Mouse (Mus musculus): ENCODE results near the gene Entpd7. TPM values are rescaled to one million over a fixed set of nuclear protein-coding genes. Genes with fewer than 3 reads are reported as not detected.

Gene Entpd7
- 10 to 100 TPM; 18.3 to 21.5 TPM for total RNA-seq (2021)

DNA sequence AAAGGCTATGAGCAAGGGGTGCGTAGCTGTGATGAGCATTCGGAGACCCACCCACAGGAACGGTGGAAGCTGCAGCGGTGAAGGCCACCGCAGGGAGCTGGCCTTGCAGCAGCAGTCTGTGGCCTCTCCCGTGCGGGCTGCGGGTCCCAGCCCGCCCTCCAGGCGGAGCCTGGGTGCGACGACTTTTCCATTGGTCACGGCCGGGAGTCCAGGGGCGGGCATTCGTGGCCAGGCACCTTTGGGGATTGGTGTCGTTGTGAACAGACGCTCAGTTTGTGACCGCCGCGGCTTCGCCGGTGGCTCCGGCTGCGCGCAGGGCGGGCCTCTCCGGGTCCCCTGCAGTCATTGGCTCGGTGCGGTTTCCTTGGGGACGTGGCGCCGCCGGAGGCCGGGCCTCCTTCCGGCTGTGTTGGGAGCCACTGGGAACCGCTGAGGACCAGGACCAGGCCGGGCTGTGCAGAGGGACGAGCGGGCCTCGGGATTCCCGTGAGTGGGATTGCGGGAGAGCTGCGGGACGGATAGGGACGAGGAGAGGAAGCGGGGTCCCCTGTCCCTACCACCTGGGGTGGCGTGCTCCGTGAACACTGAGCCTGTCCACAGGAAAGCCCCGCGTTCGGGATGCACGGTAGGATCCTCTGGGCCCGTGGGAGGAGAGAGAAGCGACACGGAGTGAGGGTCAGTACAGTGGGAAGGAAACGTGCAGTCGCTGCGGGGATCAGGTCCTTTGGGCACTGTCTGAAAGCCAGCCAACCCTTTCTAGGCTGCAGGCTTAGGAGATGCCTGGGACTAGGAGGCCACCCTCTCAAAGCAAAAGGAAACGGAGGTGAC is at the start of gene Entpd7:
Gene Entpd7, plus strand, starts transcription at position 254 of the 828 bp plus-strand sequence.
- DNase-seq (ENCODE audit: extremely low spot score in 1 of 2, low spot score in 1 of 2): peak; percentile 82 to 95

DNA sequence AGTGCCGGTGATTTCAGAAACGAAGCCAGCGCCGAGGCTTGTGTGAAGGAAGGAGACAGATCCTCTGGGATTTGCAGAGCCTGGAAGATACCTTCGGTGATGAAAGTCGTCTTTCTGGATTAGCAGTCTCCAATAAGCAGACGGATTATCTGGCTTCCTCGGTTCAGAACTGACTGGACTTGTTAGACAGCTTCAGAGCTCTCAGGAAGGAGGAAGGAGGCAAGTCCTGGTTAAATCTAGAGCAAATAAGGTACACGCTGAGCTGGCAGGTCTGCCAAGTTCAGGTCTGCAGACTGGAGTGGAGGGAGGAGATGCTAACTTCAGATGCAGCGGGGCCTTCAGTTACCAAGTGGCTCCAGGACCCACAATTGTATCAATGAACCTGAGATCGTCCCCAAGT is 47.6 kb upstream of the Entpd7 start:
- DNase-seq (ENCODE audit: extremely low spot score in 1 of 2, low spot score in 1 of 2): no peak

DNA sequence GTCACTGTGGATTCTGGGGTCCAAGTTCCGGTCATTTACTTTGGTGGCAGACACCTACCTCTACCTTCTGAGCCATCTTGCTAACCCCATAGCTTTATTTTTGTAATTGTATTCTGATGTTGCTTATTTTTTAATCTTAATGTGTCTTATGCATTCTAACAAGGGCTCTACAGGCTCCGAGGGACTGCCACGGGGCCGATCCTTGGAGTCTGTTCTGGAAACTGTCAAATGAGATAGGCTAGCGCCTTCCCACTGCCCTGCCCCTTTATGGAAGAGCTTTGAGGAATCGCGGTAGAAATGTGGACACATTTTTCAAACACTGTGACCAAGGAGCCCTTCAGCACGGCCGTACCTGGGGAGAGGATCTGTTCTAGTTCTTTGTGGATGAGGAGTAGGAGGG is 46.6 kb upstream of the Entpd7 start:
- no peak for DNase-seq (ENCODE audit: extremely low spot score in 1 of 2, low spot score in 1 of 2)

DNA sequence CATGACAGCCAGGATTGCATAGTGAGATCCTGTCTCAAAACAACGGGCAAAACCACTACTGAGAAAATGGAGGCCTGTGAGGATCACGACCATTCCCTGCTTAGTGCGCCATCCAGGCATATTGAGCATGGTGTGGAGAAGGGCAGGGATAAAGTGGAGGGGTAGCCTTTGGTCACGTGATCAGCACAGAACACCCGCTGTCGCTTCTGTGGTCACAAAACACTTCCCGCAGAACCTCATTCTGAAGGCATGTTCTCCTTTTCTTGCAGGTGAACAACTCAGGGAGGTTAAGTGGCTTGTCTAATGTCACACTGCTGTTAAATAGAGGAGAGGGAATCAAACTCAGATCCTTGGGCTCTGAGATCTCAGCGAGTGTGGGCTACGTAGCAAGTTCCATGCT is 44.0 kb upstream of the Entpd7 start:
- DNase-seq (ENCODE audit: extremely low spot score in 1 of 2, low spot score in 1 of 2): no peak

DNA sequence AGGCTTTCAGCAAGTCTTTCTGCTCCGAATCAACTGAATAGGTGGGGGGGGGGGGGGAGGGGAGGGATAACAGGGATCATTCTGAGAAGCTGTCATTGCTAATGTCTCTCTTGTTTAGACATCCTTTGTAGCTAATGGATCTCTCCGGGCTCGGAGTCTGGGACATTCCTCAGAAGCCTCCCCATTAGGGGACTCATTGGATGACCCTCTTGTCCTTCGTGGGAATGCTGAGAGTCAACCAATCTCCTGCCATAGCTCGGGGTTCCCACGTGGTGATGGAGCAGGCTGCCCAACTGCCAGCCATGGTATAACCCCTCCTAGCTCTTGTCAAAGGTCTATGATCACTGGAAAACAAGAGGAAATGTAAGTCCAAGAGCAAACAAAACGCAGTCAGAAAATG is 42.6 kb upstream of the Entpd7 start:
- no peak for DNase-seq (ENCODE audit: extremely low spot score in 1 of 2, low spot score in 1 of 2)

DNA sequence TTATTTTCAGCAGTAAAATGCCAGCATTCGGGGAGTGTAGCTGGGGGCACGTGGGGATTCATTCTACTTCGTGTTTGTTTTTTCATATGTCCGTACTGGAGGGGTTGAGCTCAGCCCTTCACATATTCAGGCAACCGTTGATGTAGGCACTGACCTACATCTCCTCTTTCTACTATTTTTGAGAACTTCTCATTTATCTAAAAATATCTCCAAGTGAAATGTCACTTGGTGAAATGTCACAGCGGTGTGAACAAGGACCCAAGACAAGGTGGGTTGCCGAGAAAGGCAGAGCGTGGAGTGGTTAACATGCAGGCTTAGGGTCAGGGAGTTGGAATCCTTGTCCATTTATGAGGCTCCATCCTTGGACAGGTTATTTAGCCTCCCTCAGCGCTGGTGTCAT is 42.2 kb upstream of the Entpd7 start:
- no peak for DNase-seq (ENCODE audit: extremely low spot score in 1 of 2, low spot score in 1 of 2)

DNA sequence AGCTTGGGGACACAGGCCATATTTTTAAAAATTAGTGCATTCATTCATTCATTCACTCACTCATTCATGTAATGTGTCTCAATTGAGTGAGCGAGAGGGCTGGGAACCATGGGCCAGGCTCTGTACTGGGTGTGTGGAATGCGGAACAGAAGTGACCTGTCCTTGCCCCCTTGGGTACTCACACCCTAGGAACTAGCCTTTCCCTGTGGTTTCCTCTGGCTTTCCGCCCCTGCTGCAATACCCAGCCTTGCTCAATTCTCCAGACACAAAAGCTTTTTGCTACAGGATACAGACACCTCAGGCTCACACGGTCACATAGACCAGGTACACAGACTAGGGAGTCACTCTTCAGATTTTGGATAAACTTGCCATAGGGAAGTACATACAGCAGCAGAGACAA is 41.1 kb upstream of the Entpd7 start:
- no peak for DNase-seq (ENCODE audit: extremely low spot score in 1 of 2, low spot score in 1 of 2)

DNA sequence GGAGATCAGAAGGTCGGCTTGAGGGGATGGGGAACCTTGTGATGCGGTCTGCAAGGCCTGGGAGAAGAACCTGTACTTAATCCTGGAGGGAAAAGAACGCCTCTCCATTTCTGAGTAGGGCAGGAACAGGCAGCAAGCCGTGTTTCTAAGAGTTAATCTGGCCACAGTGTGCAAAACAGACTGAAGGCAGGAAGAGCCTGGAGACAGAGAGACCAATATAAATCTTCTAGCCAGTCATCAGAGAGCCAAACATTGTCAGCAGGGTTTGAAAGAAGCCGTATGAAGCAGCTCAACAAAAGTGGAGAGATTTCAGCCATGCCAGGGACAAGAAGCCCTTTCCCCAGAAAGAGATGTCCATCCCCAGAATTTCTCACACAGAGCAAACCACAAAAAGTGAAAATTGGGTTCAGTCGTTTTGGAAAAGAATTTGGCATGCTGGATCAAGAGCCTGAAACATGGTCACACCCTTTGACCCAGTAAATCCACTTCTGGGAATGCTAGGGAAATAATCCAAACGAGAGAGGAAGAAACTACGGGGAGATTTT is 38.2 kb upstream of the Entpd7 start:
- DNase-seq (ENCODE audit: extremely low spot score in 1 of 2, low spot score in 1 of 2): no peak

DNA sequence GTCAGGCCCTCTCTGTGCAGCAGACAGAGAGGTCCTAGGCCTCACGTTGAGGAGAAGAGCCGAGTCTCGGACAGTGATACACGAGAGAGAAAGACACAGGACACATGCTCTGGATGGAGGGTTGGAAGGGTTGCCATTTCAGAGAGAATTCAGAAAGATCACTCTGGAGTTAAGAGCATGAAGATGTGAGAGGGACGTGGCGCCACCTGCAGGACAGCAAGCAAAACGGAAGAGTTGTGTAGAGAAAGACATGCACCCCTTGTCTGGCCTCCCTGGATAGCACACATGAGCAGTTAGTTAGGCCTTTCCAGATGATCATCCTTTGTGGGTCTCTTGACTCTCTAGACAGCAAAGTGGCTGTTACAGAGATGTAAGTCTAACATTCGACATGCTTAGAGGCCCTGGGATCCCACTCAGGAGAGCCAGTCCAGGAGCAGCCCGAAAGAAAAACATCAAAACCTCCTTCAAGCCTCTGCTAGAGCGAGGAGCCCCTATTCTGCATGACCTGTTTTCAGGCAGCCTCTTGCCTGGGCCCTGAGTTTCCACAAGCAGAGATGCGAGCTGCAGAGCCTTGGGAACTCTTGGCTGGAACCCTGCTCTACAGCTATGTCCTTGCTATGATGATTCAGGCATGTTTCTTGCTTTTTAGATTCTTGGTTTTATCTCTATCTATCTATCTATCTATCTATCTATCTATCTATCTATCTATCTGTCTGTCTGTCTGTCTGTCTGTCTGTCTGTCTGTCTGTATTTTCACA is 33.6 kb upstream of the Entpd7 start:
- DNase-seq (ENCODE audit: extremely low spot score in 1 of 2, low spot score in 1 of 2): peak; percentile 50 to 80

DNA sequence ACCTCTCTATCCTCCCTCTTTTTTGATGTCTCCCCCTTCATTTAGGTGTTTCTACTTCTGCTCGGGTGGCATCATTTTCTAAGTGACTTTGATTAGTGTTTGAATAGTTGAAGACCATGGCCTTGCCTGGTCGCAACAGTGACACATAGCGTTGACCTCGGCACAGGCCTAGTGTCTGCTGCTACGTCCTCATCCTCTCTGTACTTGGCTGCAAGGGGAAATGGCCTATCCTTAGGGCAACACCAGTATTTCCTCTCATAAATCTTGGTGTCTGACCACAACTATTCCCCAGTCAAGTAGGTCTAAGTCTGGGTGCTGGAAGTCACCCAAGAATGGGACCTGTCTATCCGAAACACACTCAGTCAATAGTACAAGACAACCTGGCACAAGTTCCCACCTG is 29.8 kb upstream of the Entpd7 start:
- no peak for DNase-seq (ENCODE audit: extremely low spot score in 1 of 2, low spot score in 1 of 2)

DNA sequence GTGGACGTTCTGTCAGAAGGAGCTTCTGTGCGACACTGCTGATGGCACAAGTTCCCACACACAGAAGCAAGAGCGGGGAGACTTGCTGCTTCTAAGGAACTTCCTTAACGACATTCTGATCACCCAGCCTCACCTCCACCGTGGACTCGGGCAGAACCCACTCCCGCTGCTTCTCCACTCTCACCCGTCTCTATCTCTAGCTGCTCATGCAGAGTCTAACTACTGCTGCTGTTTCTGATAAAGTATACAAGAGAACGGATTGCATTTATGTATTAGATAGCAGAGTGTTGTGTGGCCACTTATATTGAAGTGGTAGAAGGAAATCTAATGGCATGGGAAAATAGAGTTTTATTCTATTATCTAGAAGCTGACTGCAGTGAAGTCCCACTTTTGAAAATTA is 28.7 kb upstream of the Entpd7 start:
- DNase-seq (ENCODE audit: extremely low spot score in 1 of 2, low spot score in 1 of 2): no peak

DNA sequence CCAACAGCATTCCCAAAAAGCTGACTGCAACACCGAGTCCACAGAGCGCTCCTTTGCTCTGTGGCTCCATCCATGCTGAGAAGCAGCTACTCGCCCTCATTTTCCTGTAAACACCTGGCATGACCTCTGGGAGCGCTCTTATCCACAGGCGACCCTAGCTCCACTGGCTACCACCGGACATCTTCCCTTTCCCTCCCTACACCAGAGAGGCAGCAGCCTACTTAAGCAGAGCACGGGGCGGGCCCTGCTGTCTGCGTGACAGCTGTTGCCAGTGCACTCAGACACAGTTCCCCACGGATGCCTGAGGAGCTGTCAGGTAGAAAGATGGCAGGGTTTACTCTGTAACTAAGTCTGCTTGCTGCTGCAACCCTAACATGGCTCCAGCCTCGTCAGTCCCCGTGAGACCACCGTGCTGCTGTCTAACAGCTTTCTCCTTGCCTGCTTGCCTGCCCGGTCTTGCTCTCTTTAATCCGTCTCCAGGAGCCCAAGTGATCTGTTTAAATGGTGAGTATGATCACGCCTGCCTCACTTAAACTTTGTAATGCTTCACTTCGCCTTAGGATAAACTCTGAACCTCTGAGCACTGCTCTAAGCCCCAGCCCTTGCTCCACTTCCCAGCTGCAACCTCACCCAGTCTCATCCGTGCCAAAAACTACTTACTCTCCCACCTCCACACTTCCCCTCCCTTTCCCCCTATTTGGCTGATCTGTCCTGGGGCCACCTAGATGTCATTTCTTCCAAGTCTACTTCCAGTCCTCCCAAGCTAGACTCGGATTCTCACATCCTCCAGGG is 27.1 kb upstream of the Entpd7 start:
- no peak for DNase-seq (ENCODE audit: extremely low spot score in 1 of 2, low spot score in 1 of 2)

DNA sequence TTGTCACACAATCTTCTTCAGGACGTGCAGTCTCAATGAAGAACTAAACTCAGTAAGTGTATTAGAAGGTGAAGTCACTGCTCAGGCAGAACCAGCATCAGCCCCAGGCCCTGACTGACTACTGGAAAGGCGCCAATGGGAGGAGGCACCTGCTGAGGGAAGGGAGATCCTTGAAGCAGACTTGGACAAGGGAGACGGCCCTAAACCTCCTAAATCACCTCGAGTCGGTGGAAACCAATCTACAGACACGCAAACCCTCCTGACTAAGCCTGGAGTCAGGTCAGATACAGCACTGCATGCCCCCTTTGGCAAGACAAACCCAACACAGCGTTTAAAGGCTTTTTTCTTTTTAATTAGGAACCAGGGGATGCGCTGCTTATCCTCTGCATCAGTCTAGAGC is 26.0 kb upstream of the Entpd7 start:
- DNase-seq (ENCODE audit: extremely low spot score in 1 of 2, low spot score in 1 of 2): no peak

DNA sequence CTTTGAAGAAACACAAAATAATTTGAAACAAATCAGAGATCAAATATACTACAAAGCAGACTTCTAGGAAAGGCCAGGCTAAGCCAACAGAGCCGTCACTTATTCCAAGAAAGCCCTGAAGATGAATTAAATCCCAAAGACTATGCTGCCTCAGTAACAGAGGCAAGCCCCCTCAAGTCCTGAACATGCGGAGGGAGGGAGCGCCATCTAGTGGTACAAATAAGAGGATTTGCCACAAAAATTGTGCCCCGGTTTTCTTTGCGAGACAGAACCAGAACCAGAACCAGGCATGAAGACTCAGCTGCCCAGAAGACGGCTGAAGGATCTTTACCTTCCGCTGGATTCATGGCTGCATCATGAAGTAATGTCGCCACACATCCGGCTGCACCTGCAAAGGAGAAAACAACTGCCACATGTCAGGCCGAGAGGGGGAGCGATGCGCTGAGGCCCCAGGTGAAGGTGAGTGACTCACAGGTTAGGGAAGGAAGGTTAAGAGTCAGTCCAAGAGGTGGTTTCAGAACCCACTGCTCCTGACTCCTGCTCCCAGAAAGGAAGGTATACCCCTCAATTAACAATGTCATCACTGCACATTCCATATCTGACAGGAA is 23.9 kb upstream of the Entpd7 start:
- DNase-seq (ENCODE audit: extremely low spot score in 1 of 2, low spot score in 1 of 2): peak; percentile 28 to 58

DNA sequence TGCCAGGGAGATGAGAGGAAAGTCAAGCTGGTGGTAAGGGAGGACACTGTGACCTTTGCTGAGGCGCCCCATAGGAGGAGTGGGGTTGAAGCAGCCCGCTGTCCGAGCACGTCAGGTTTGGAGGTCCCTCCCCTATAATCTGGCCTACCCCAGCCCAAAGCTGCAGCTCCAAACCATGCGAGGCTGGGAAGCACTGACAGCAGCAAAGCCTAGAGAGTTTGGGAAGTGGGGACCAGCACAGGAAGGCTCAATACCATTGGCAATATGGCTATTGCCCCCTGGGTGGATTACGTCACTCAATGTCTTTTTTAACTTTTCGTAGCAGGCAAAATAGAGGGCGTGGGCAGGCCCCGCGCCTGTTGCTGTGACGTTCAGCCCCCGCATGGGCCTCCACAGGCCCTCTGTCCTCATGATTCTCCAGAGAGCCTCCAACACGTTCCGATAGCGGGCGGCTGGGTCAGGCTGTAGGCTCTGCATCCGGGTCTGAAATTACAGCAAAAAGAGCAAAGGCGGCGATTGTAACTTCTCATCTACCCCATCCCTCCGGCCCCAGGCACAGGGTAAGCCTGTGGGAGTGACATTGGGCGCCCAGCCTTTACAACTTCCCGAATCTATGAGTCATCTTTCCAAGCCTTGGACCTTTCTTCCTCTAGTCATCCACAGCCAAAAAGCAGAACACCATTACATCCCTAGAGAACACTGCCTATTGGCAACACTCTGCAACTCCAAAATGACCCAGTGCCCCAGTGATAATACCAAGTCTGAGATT is 22.6 kb upstream of the Entpd7 start:
- no peak for DNase-seq (ENCODE audit: extremely low spot score in 1 of 2, low spot score in 1 of 2)

DNA sequence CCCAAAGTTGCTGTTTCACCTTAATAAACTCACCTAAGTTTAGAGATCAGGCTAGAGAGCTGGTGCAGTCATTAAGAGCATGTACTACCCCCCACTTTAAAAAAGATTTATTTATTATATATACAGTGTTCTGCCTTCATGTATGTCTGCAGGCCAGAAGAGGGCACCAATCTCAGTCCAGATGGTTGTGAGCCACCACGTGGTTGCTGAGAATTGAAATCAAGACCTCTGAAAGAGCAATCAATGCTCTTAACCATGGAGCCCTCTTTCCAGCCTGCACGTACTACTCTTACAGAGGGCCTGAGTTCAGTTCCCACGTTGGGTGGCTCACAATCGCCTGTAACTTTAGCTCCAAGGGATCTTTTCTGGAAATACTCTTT is 22.1 kb upstream of the Entpd7 start:
- DNase-seq (ENCODE audit: extremely low spot score in 1 of 2, low spot score in 1 of 2): no peak

DNA sequence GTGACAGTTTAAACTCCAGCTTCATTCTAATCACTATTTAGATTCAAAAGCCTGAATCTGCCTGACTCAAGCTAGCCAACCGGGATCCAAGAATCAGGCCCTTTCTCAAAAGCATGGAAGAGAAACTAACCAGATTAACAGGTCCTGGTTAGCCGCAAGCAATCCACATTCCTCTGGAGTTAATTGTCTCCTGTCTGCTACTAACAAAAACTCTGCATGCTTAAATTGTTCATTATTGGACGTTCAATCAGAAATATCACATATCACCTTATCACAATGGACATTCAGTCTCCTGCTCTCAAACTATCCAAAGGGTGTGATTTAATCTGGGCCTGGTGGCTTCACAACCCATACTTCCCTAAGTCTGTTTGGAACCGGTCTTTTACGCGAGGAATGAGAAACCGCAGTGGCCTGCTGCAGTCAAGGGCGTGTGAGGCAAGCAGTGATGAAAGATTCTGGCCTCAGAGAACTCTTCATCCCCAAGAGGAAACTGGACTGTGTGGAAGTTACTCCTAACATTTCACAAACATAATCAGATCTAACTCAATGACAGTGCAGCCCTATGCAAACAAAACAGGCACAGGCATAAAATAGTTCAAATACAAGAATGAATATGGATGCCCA is 20.2 kb upstream of the Entpd7 start:
- DNase-seq (ENCODE audit: extremely low spot score in 1 of 2, low spot score in 1 of 2): no peak

DNA sequence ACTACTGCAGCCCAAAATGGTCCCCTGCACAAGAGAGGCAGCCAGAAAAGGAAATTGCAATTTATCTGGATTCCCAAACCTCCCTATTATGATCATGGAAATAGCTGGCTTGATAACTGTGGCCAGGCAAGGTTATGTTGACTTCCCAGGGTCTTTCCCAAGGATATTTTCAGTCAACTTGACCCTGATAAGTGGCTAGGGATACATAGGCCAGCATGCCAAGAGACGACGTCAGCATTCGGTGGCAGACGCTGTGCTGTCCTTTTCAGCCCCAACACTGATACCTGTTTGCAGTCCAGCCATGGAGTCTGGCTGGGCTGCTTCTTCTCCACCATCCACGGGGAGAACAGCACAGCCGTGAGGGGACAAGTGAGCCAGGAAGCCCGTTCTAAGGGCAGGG is 18.4 kb upstream of the Entpd7 start:
- DNase-seq (ENCODE audit: extremely low spot score in 1 of 2, low spot score in 1 of 2): no peak
